Mouse (Mus musculus): Measurements from ENCODE around the gene Tmem30c. TPM values are rescaled to one million over a fixed set of nuclear protein-coding genes. Genes with fewer than 3 reads are reported as not detected.

Tmem30c gene
- total RNA-seq, 1 experiment from 2014 or later, result not detected

- ATAC-seq (replicated peaks in 1 of 2; ENCODE audit: insufficient read depth in 1 of 2, low FRiP score in 2 of 2, low TSS enrichment in 1 of 2, low read depth in 1 of 2, poor library complexity in 2 of 2, severe bottlenecking in 2 of 2), result no peak
These were observed 11.1 kb upstream of the Tmem30c start for GRCm38 (mm10) chr16:57303716-57304115.

DNA sequence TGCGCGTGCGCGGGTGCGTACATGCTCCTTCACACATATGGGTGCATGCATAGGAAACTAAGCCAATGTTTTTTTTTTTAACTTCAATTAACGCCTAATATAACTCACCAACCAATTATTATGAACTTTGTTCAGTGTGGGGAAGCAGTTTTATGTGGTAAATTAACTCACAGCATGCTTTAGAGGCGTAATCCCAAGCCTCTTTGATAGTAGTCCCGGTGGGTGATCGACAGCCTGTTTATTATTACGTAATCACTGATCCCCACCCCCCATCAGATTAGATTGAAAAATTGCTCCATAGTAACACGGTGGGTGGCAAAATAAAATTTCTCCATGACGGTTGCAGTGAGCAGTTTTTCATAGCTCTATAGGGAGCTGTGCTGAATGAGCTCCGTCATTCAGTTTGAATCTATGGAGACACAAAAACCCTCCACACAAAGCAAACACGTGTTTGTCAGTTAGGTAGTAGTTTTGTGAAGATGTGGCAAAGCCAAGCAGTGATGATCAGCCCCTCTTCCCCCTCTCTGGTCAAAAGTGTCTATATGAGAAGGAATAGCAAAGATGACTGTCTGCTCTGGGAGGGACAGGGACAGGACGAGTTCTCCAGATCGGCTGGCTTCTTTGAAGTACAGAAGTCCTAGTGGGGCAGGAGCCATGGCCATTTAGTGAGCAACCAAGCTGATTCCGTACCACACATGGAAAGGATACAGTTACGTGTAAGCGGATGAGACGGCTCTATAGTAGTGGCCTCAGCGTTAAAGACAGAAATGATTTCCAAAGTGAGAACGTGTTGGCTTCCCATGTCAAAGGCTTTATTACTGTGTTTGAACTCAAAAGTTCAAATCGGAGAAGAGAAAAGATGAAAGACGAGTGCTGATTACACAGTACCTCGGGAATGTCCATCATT is 10.4 kb upstream of the Tmem30c start:
- no peak for ATAC-seq (replicated peaks in 1 of 2; ENCODE audit: insufficient read depth in 1 of 2, low FRiP score in 2 of 2, low TSS enrichment in 1 of 2, low read depth in 1 of 2, poor library complexity in 2 of 2, severe bottlenecking in 2 of 2)

DNA sequence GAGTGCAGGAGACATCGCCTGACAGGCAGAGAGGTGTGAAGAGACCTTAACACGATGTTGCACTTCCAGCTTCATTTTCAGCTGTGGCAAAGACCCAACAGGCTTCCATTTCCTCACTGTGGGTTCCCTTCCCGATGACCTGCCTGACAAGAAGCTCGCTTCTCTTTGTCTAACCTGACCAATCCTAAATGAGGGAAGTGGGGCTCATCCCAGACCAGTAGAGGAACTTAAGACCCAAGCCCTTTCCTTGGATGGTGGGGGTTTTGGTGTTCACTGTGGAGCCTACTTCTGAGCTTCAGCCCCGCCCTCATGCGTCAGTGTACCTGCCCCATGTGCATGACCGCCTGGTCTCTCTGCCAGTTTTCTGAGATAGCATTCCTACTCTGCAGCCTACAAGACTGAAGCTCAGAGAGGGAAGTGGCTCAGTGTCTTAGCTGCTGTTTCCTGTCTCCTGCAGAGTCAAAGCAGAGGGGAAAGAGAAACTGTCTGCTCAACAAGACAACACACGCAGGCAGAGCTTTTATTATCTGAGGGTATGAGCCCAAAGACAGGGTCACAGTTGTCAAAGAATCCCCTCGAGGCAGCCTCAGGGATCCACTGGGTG is 8.9 kb upstream of the Tmem30c start:
- peak; percentile 77 to 89 for ATAC-seq (replicated peaks in 1 of 2; ENCODE audit: insufficient read depth in 1 of 2, low FRiP score in 2 of 2, low TSS enrichment in 1 of 2, low read depth in 1 of 2, poor library complexity in 2 of 2, severe bottlenecking in 2 of 2)

GRCm38 (mm10) chr16:57295216-57295934 is 2.7 kb upstream of the Tmem30c start:
- no peak for ATAC-seq (replicated peaks in 1 of 2; ENCODE audit: insufficient read depth in 1 of 2, low FRiP score in 2 of 2, low TSS enrichment in 1 of 2, low read depth in 1 of 2, poor library complexity in 2 of 2, severe bottlenecking in 2 of 2)

DNA sequence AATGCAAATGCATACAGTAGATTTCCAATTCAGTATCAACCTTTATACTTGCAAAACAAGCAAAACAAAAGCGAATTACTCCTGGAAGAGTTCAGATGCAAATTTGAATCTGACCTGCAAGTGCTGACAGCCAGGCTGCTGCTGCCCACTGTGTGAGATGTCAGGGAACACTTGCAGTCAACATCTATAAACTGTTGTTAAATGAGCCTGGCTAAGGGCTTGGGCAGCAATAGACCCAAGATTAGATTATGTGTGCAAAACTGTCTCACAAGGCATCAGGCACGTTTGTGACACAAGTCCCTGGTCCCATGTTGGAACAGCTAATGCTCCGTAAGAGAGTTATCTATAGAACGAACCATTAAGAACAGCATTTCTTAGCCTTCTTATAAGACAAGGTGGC is 369 bp downstream of the Tmem30c start:
- ATAC-seq (replicated peaks in 1 of 2; ENCODE audit: insufficient read depth in 1 of 2, low FRiP score in 2 of 2, low TSS enrichment in 1 of 2, low read depth in 1 of 2, poor library complexity in 2 of 2, severe bottlenecking in 2 of 2), result no peak

DNA sequence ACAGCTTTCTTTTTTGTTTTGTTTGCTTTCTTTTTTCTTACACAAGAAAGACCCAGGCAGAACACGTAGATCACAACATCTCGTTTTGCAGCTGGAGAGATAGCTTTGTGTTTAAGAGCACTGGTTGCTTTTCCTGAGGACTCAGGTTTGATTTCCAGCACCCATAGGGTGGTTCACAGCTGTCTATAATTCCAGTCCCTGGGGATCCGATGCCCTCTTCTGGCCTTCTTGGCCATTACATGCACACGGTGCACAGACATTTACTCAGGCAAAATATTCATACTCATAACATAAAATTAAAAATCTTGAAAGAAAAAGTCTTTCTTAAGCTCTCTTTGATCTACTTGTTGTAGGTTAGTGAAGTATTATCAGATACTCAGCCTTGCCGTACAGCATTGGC is 969 bp downstream of the Tmem30c start:
- no peak for ATAC-seq (replicated peaks in 1 of 2; ENCODE audit: insufficient read depth in 1 of 2, low FRiP score in 2 of 2, low TSS enrichment in 1 of 2, low read depth in 1 of 2, poor library complexity in 2 of 2, severe bottlenecking in 2 of 2)

- no peak for ATAC-seq (replicated peaks in 1 of 2; ENCODE audit: insufficient read depth in 1 of 2, low FRiP score in 2 of 2, low TSS enrichment in 1 of 2, low read depth in 1 of 2, poor library complexity in 2 of 2, severe bottlenecking in 2 of 2)
These were observed 11.2 kb downstream of the Tmem30c start for GRCm38 (mm10) chr16:57281417-57281816.

GRCm38 (mm10) chr16:57280221-57281217 is 12.1 kb downstream of the Tmem30c start:
- peak in 1 of 2 experiments; percentile 32; a peak in 1 of 4 replicates for ATAC-seq (replicated peaks in 1 of 2; ENCODE audit: insufficient read depth in 1 of 2, low FRiP score in 2 of 2, low TSS enrichment in 1 of 2, low read depth in 1 of 2, poor library complexity in 2 of 2, severe bottlenecking in 2 of 2)

- ATAC-seq (replicated peaks in 1 of 2; ENCODE audit: insufficient read depth in 1 of 2, low FRiP score in 2 of 2, low TSS enrichment in 1 of 2, low read depth in 1 of 2, poor library complexity in 2 of 2, severe bottlenecking in 2 of 2), result no peak
These were observed 13.6 kb downstream of the Tmem30c start for GRCm38 (mm10) chr16:57278976-57279626.

- ATAC-seq (replicated peaks in 1 of 2; ENCODE audit: insufficient read depth in 1 of 2, low FRiP score in 2 of 2, low TSS enrichment in 1 of 2, low read depth in 1 of 2, poor library complexity in 2 of 2, severe bottlenecking in 2 of 2), result no peak
These were observed 22.9 kb downstream of the Tmem30c start for GRCm38 (mm10) chr16:57269751-57270150.

- ATAC-seq (replicated peaks in 1 of 2; ENCODE audit: insufficient read depth in 1 of 2, low FRiP score in 2 of 2, low TSS enrichment in 1 of 2, low read depth in 1 of 2, poor library complexity in 2 of 2, severe bottlenecking in 2 of 2), result no peak
These were observed 24.4 kb downstream of the Tmem30c start for GRCm38 (mm10) chr16:57268058-57268841.

DNA sequence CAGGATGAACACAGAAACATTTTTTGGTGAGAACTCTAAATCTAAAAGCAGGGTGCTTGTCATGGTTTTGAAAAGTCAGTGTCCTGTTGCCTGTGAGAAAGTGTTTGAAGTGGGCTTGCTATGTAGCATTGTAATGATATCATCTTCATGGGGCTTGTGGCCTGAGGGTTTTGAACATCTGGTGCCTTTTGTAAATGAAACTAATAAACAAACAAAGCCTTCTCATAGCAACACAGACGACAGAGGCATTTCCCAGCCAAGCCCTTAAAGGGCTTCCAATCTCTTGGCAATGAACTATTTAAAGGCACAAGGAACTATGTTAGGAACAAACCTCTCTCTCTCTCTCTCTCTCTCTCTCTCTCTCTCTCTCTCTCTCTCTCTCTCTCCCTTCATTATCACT is 25.6 kb downstream of the Tmem30c start:
- ATAC-seq (replicated peaks in 1 of 2; ENCODE audit: insufficient read depth in 1 of 2, low FRiP score in 2 of 2, low TSS enrichment in 1 of 2, low read depth in 1 of 2, poor library complexity in 2 of 2, severe bottlenecking in 2 of 2), result no peak

- ATAC-seq (replicated peaks in 1 of 2; ENCODE audit: insufficient read depth in 1 of 2, low FRiP score in 2 of 2, low TSS enrichment in 1 of 2, low read depth in 1 of 2, poor library complexity in 2 of 2, severe bottlenecking in 2 of 2), result no peak
These were observed 32.5 kb downstream of the Tmem30c start for GRCm38 (mm10) chr16:57260152-57260551.

GRCm38 (mm10) chr16:57259356-57260083 is 33.1 kb downstream of the Tmem30c start:
- ATAC-seq (replicated peaks in 1 of 2; ENCODE audit: insufficient read depth in 1 of 2, low FRiP score in 2 of 2, low TSS enrichment in 1 of 2, low read depth in 1 of 2, poor library complexity in 2 of 2, severe bottlenecking in 2 of 2), result peak; percentile 42 to 72; a peak in 2 of 4 replicates
